Mouse (Mus musculus) layer of hippocampus, adult 2 months (tissue): ENCODE data around the gene Gart. TPM values are rescaled to one million over a fixed set of nuclear protein-coding genes. Genes with fewer than 3 reads are reported as not detected.

ENCODE experiments used
- DNase-seq, 2 experiments: peaks; one replicate each; pipeline ENCODE4 v3.0.0; 2022; ENCODE audit warnings: low spot score in 2 of 2
- H3K27ac ChIP-seq: fragments of 200-600 bp; 2 replicates; pipeline ENCODE4 v1.8.1; 2022
- H3K4me3 ChIP-seq: fragments of 200-600 bp; 2 replicates; pipeline ENCODE4 v1.8.1; 2022; ENCODE audit warnings: mild to moderate bottlenecking
- CTCF ChIP-seq: fragments of 200-600 bp; conservative IDR thresholded peaks from 2 replicates; pipeline ENCODE4 v1.8.1; 2022; ENCODE audit warnings: antibody characterized with exemption, mild to moderate bottlenecking, moderate library complexity
- long read RNA-seq, 2 experiments: library from polyadenylated mRNA; stranded (forward); transcript quantifications; one replicate each; pipeline ENCODE4 v2.0.0; 2021; ENCODE audit warnings: borderline mapping rate in 2 of 2
- total RNA-seq, 2 experiments: library from RNA; stranded (reverse); gene quantifications; 2 replicates each; pipeline ENCODE4 v1.2.3; 2021

The Gart gene
- 10 to 100 TPM; 52.9 to 54.3 TPM for total RNA-seq
- long read RNA-seq, experiment 1, transcript Gart-201 (22 exons, 3,518 nt) = major isoform, 8 of 25 reads
- long read RNA-seq, experiment 1, transcript Gart-202 (11 exons, 1,865 nt) = major isoform, 8 of 25 reads
- long read RNA-seq, experiment 1, partial matches to known transcripts = 3 of 25 reads
- long read RNA-seq, experiment 1, other reads (novel, unspliced or antisense) = 1 of 25 reads
- long read RNA-seq, experiment 2, transcript Gart-201 (22 exons, 3,518 nt) = major isoform, 17 of 43 reads
- long read RNA-seq, experiment 2, transcript Gart-202 (11 exons, 1,865 nt) = minor isoform, 14 of 43 reads
- long read RNA-seq, experiment 2, partial matches to known transcripts = 2 of 43 reads
- long read RNA-seq, experiment 2, other reads (novel, unspliced or antisense) = 4 of 43 reads

DNA sequence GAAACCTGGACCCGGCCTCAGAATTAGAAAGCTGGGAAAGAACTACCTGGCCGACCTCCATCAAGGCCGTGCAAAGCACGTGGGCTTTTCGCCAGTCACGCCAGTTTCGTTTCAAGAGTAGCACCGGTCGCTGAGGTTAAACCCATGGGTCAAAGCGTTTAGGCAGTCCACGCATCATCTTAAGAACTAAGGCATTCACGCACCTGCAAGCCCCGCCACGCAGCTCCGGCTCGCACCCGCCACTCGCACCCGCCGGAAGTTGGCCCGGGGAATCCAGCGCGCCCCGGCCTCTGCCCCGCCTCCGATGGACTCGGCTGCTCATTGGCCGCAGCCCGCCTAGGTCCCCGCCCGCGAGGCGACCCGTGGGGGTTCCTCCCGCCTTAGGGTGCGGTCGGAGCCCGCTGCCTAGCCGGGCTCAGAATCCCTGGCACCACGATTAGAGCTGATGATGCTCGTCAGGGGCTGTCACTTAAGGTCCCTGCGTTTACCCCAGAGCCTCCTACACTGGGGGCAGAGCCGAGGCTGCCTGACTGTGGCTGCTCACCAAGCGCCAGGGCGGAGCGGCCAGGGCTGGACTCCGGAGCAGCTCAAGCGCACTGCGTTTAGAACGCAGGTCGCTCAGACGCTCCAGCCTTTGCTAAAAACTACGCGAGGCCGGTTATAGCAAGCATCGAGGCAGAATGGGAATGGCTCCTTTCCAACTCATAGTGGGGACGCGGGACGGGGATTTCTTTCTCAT, at the start of gene Gart:
TSS of gene Gart (minus strand) at position 272 of the 739 bp plus-strand sequence.
- Histone ChIP-seq H3K4me3 (peak within 1 kb of the TSS; percentile 78), H3K27ac (peak within 1 kb of the TSS; percentile 99)
- TF ChIP-seq CTCF = no peak
- DNase-seq = peak; percentile 94

DNA sequence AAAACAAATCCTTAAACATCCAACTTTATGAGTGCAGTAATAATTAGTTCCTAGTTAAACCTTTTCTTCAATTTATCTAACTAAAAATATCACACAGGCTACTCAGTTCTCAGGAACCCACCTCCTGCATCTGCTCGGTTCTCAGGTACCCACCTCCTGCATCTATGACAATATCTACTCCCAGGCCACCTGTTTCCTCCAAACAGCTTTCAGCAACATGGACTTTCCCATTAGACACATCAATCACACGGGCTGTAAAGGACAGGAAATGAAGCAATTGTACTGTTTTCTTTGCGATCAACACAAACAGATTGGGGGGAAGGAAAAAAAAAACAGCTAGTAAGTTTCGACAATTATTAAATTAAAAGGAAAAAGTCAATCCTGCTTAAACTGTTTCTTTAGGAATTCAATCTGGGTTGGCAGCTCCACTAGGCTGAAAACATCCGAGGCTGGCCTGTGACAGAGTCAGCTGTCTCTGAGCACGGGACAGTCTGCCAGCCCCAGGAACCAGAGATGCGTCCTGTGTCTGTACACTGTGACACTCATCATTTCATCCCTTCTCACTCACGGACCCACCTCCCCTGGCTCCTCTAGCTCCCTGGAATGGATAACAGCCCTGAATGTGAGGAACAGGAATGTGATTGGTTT, 48.5 kb upstream of the Gart start:
- TF ChIP-seq CTCF = no peak
- no peak for DNase-seq
- H3K27ac ChIP-seq = peak overlapping the region; percentile 21
- no peak overlapping the region for H3K4me3 ChIP-seq

DNA sequence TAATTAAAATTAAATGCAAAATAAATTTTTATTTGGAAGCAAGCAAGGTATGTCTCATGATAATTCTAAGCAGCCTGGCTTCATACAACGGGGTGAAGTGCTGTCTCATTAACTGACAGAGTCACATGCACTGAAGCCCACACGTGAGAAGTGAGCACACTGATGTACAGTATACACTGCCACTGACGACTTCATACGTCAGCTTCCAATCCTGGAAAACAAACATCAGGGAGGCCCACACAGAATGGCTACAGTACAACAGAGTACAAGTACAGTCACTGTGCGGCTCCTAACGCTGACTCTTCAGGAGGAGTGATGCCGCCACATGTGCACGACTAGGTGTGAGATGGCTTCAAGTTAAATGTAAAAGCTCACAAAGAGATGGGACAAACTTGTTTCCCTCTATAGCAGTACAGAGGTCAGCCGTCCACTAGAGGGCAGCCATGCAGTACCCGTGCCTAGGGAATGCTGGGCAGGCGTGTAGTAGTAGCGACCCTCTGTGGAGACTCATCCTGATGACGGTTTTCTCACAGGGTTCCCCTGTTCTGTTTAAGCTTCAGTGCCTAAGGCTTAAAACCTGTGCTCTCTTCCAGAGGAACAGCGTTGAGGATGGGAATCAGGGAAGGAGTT, 47.8 kb upstream of the Gart start:
- H3K4me3 ChIP-seq = no peak overlapping the region
- peak overlapping the region; percentile 21 for H3K27ac ChIP-seq
- DNase-seq = peak; percentile 58 to 77
- TF ChIP-seq CTCF = peak; percentile 91

DNA sequence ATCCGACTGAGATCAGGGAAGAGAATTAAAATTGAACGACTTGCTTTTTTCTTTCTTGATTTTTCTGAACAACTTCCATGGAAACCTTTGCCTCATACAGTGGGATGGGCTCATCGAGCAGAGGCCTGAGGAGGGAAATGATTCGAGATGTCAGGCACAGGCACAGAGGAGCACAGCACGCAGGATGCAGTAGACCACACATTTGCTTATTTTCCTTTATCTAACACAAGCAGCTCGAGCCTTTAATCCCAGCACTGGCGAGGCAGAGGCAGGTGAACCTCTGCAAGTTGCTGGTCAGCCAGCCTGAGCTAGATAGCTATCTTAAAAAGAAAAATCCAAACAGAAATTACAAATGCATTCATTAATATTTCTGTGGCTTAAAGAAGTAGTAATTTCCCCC, 43.0 kb upstream of the Gart start:
- no peak for DNase-seq
- peak overlapping the region; percentile 92 for H3K27ac ChIP-seq
- no peak for TF ChIP-seq CTCF
- peak overlapping the region; percentile 74; the same call in 1 of the 2 replicates for H3K4me3 ChIP-seq

DNA sequence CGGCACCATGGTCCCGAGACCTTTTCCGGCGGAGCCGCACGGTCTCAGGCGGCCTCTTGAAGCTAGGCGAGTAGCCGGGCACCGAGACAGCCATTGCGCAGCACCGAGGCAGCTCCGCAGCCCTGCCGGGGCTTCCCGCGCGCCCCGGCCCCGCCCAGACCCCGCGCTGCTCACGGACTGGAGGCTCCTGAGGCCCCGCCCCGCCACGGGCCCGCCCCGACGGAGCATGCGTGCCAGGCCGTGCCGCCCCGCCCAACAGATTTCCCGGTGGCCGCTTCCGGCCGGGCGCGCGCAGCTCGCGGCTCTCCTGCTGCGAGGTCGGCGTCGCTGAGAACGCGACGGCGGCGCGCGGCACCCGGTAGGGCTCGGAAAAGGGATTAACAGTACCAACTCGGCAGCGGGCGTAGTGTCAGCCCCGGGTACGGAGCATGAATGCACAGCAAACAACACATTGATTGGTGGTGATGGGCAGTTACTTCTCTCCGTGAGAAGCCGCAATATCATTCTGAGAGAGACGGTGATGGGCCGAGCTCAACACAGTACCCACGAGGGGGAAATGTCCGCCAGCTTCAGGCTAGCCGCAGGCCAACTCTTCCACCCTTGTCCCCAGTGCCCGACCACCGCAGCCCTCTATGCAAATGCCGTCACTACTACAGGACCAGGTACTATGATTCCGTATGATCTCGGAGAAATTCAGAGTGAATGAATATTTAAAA, 42.0 kb upstream of the Gart start, which contains the start of gene Donson:
TSS of gene Donson (minus strand) at position 152 of the 716 bp plus-strand sequence.
- H3K27ac ChIP-seq = peak within 1 kb of the TSS; percentile 92

DNA sequence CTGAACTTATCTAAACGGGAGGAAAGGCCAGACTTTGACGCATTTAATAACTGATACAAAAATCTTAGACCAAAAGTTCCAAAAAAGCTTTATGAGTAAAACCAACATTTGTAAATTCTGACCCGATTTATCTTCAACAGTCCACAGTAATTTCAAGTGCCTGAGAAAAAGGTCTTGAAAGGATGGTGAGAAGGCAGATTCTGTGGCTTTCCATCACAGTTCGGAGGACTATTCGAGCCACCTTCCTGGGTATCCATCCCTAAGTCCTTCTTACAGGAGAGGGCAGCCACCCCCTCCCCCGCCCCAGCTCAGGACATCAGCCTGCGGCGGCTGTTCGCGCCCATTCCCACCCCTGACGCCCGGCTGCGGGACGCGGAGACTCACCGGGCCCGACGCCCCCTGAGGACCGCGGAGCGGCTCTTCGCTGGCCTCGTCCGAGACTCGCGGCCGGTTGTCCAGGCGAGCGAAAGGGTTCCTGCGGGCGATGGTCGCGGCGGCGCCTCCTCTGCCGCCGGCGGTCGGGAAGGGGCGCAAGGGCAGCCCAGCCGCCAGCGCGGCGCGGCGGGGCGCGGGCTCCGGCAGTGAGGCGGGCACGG, 41.4 kb upstream of the Gart start:
- Histone ChIP-seq H3K4me3 (peak overlapping the region; percentile 74), H3K27ac (peak overlapping the region; percentile 92)
- no peak for TF ChIP-seq CTCF
- peak in 1 of 2 experiments; percentile 26 for DNase-seq

More for the DNA sequence above, 42.0 kb upstream of the Gart start, which contains the start of gene Donson:
- TF ChIP-seq CTCF = no peak
- peak within 1 kb of the TSS; percentile 74 for H3K4me3 ChIP-seq
- peak; percentile 91 to 95 for DNase-seq

DNA sequence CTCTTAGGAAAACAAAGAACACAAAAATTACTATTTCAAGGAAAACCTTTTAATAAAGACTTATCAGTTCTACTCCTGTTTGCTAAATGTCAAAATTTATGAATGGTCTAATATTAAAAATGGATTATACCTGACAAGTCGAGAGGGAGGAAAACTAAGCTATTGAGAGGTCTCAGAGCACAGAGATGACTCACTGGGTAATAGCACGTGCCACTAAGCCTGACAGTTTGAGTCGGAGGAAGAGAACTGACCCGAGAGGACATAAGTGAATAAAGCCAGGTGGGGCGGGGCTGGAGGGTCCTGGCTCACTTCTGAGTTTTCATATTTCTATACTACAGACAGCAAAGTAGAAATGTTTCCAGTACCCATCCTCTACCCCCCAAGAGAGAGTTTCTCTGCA, 39.6 kb upstream of the Gart start:
- TF ChIP-seq CTCF = no peak
- DNase-seq = no peak

DNA sequence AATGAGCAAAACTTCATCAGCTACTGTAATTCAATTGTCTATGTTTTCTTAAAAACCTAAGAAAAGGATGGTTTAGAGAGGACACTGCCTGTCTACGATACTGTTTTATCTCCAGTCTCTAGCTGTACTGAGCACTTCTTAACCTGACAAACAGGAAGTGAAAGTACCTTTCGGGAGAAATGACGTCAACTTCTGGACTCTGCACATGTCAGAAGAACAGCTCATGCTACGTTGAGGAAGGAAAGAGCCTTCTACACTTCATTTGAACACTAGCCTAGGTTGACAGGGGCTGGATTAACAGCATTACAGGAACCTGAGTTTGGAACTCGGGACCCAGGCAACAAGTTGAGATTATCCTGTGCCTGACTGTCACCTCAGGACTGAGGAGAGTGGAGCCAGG, 38.8 kb upstream of the Gart start:
- H3K4me3 ChIP-seq = no peak overlapping the region
- no peak for TF ChIP-seq CTCF
- no peak overlapping the region for H3K27ac ChIP-seq
- no peak for DNase-seq

More for the DNA sequence above, 39.6 kb upstream of the Gart start:
- Histone ChIP-seq H3K27ac (no peak overlapping the region), H3K4me3 (no peak overlapping the region)

DNA sequence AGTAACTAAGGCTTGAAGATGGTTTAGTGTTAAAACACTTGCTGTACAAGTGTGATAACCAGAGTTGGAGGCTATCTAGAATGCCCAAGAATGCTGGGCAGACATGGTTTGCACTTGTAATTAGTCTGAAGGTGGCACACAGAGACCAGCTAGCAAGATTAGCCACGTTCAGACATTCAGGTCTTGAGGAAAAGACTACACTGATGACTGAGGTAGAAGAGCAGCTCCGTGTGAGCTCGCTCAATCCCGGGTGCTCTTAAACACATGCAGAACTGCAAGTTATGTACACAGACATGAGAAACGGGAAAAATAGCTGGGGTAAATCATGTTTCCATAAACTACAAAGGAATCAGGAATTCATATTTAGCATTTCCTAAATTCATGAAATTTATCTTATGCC, 33.9 kb upstream of the Gart start:
- Histone ChIP-seq H3K27ac (no peak overlapping the region), H3K4me3 (no peak overlapping the region)
- TF ChIP-seq CTCF = no peak
- DNase-seq = no peak

DNA sequence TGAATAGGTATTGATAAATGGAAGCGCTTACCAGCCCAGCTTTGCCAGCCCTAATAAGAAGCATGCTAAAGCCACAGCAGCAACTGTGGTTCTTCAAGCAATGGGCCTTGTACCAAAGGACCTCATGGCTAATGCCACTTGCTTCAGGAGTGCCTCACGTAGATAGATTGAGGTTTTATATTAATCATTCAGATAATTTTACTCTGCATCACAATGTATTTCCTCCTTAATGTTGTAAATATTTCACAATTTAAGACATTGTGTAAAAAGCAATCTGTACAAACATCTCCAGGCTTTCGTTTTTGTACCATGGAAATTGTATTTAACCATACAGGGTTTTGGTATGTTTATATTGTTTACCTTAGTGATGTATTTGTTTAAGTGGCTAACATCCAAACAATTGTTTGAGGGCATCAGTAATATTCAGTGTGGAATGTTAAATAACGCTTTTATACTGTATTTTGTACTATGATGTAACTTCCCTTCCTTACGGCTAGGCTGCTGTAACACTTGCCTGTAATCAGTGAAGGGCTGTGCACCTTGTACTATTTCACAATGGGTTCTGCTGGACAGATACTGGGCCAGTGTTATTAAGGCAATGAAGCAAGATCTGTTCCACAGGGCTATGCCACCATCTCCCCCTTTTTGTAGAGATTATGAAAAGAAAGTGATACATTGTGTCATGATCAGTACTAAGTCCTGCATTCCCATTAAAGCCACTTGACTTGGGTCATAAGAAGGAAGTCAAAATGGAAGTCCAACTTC, 31.6 kb upstream of the Gart start:
- no peak overlapping the region for H3K27ac ChIP-seq
- TF ChIP-seq CTCF = no peak
- no peak for DNase-seq

DNA sequence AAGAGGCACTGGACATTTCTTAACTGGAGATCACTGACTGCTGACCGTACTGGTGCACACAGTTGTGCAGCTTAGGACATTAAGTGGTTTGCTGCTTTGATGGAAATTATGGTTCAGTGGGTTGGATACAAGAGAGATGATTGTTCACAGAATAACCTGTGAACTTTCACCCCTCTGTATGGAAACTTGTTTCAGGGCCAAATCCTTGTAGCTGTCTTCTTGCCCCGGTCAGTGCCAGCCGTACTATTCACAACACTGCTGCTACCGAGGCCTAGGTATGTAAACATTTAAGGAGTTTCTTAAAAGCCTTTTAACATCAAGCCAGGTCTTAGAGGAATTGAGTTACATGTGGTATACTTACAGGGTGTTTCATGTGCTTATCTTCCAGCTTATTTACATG, 27.7 kb upstream of the Gart start:
- H3K4me3 ChIP-seq = no peak overlapping the region
- no peak for DNase-seq

More for the DNA sequence above, 31.6 kb upstream of the Gart start:
- H3K4me3 ChIP-seq = no peak overlapping the region

More for the DNA sequence above, 27.7 kb upstream of the Gart start:
- TF ChIP-seq CTCF = no peak
- no peak overlapping the region for H3K27ac ChIP-seq
